Mouse (Mus musculus): ENCODE results near the gene Olfr935.

The Olfr935 gene

DNA sequence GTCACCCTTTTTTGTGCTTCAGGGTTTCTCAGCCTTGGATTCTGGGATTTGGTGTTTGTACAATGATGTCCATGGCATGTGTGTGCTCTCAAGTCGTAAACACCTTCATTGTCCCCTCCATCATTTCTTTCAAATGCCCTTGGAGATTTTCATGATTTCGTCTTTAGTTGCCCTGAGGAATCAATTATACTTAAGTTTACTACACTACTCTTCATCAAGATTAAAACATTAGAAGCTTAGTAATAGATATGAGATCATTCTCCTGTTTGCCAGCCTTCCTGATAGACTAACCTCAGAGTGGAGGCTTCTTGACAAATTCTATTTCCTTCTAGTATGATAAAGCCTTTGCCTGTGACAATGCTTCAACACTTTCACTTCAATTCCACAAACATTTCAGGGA is at the start of gene Olfr935:
Gene Olfr935, minus strand, starts transcription at position 101 of the 400 bp plus-strand sequence.
- DNase-seq = no peak

DNA sequence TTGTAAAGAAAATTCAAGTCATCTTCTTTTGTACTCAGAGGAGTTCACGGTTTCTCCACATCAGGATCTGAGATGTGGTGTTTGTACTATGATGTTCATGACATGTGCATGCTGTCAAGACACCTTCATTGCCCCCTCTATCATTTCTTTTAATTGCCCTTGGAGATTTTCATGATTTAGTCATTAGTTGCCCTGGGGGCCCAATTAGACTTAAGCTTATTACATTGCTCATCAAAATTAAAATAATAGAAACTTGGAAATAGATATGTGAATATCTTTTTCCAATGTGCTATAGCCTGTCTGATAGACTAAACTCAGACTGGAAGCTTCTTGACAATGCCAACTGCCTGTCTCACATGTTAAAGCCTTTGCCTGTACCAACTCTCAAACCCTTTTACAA is 23.8 kb upstream of the Olfr935 start, which contains the start of gene Olfr146:
Gene Olfr146, minus strand, starts transcription at position 101 of the 400 bp plus-strand sequence.
- no peak for DNase-seq

DNA sequence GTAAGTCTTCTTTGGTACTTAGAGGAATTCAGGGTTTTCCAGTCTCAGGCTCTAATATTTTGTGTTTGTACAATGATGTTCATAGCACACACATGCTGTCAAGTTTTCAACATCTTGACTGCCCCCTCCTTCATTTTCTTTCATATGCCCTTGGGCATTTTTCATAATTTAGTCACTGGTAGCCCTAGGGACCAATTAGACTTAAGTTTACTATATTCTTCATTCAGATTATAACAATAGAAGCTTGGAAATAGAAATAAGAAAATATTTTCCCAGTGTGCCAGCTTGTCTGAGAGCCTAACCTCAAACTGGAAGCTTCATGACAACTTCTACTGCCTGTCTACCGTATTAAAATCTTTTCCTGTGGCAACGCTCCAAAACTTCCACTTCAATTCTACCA is 11.3 kb downstream of the Olfr935 start, which contains the start of gene Olfr934:
Gene Olfr934, minus strand, starts transcription at position 101 of the 400 bp plus-strand sequence.
- no peak for DNase-seq

- DNase-seq = no peak
These were observed 27.5 kb downstream of the Olfr935 start, which contains the start of gene Olfr933 for GRCm38 (mm10) chr9:38972013-38972412. Olfr933 (plus strand) TSS chr9:38972313.

GRCm38 (mm10) chr9:38954124-38954416 is 45.4 kb downstream of the Olfr935 start:
- no peak for DNase-seq

- no peak for DNase-seq
These were observed 45.9 kb downstream of the Olfr935 start for GRCm38 (mm10) chr9:38953401-38954123.

All from cerebellum, postnatal 25 days (tissue).